Mouse (Mus musculus) urinary bladder, postnatal 10 days (tissue): ENCODE data around the gene Pp2d1.

Experiments used
- DNase-seq: peaks from one replicate; pipeline ENCODE4 v3.0.0; 2022; ENCODE audit warnings: low spot score

Pp2d1 gene

GRCm38 (mm10) chr17:53478858-53479603, 60.2 kb downstream of the Pp2d1 start, which contains the start of gene Rab5a:
Rab5a (plus strand) TSS chr17:53479234.
- DNase-seq, result peak; percentile 99

DNA sequence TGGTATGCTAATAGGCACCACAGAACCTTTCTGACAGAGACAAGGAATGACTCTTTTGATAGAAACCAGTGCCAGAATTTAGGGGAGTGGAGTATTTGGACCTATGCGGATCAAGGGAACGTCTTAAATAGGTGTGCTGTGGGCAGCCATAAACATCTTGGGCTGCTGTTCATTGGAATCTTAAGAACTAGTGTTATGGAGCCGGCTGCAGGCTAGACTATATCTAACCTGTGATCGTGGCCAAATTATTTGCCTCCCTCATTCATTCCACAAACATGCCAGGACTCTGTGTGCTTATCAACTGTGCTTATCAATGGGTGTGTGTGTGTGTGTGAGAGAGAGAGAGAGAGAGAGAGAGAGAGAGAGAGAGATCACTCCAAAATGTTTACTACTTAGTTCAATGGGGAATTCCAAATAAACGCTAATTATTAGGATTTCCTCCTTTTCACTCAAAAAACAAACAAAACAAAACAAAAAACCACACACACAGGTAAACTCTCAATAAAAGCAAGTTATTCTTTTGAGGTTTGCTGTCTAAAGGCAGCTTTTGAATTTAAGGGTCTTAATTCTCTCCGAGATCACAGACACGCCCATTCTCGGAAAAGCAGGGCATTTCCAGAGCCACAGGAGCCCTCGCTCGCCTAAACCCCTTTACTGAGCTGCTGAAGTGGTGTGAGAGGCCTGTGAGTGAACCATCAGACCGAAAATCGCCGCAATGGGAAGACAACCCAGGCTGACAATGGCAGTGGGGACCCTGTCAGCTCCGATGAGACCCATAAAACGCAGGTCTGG, 61.0 kb downstream of the Pp2d1 start:
- DNase-seq, result no peak

- DNase-seq, result no peak
Observed at GRCm38 (mm10) chr17:53468697-53469096, 70.6 kb downstream of the Pp2d1 start.

GRCm38 (mm10) chr17:53465569-53465968, 73.7 kb downstream of the Pp2d1 start:
- no peak for DNase-seq

DNA sequence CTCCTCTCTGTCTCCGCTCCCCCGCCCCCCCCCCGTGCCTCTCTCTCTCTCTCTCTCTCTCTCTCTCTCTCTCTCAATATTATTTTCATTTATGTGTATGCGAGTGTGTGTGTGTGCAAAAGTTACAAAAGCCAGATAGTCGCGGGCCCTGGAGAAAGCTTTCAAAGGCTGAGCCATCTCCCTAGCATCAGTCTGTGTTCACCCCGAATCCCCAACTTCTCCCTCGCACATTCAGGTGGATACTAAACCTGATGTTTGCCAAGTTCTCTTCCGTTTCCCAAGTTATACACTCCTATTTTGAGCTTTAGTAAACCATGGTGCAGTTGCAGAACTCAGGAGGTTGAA, 75.8 kb downstream of the Pp2d1 start:
- DNase-seq, result no peak

- DNase-seq, result peak; percentile 52
Observed at GRCm38 (mm10) chr17:53462603-53463495, 76.4 kb downstream of the Pp2d1 start, which contains the start of gene Efhb. Efhb (minus strand) TSS chr17:53463321.
